In genomic region chr8:88698048-88698447, GRCm38 (mm10) we compare ENCODE assay signal across 7 mouse cellular contexts. TPM values are rescaled to one million over a fixed set of nuclear protein-coding genes. Genes with fewer than 3 reads are reported as not detected.
A peak's percentile ranks its signal among the peaks of the same experiment; 100 is the strongest.
DNase-seq lines count a peak whose midpoint lies in the region; ATAC-seq and TF ChIP-seq lines count a peak whose summit lies in the region.

No protein-coding gene starts in this region.

- no peak for TF ChIP-seq POLR2A in embryonic fibroblast, embryonic 13.5 days (IDR thresholded peaks at IDR 0.05; ENCODE audit: low read depth, low read length)
- TF ChIP-seq POLR2A in limb, embryonic 14.5 days (IDR thresholded peaks at IDR 0.05; ENCODE audit: borderline replicate concordance, extremely low read depth, insufficient read depth, insufficient read length) = no peak

- H3K36me3 ChIP-seq in limb, embryonic 14.5 days (ENCODE audit: control insufficient read depth, insufficient read depth, low read length) = no peaks in the 10 kb centered on the region
- H3K36me3 ChIP-seq in stomach, embryonic 16.5 days (ENCODE audit: control insufficient read depth, insufficient read depth, low read length) = no peaks in the 10 kb centered on the region

- no peaks in the 10 kb centered on the region for H3K9me3 ChIP-seq in limb, embryonic 14.5 days (ENCODE audit: control insufficient read depth, low read length)
- no peaks in the 10 kb centered on the region for H3K9me3 ChIP-seq in stomach, embryonic 16.5 days (replicated peaks; ENCODE audit: control insufficient read depth, low read length)

- no peak overlapping the region for H3K9ac ChIP-seq in limb, embryonic 14.5 days (ENCODE audit: low read depth, low read length, severe bottlenecking)
- peak overlapping the region; percentile 85; the same call in 1 of the 2 replicates for H3K9ac ChIP-seq in stomach, embryonic 16.5 days (ENCODE audit: low read length)

- peak overlapping the region; percentile 83 for H3K27ac ChIP-seq in embryonic fibroblast, embryonic 13.5 days (ENCODE audit: insufficient read depth, low read length)
- H3K27ac ChIP-seq in limb, embryonic 14.5 days (replicated peaks; ENCODE audit: low read depth, low read length) = no peak overlapping the region
- H3K27ac ChIP-seq in stomach, embryonic 16.5 days (ENCODE audit: low read length) = no peak overlapping the region

- H3K27me3 ChIP-seq in limb, embryonic 14.5 days (ENCODE audit: control insufficient read depth, insufficient read depth, low read length) = no peaks in the 10 kb centered on the region
- H3K27me3 ChIP-seq in stomach, embryonic 16.5 days (ENCODE audit: control insufficient read depth, insufficient read depth, low read length) = no peaks in the 10 kb centered on the region

- DNase-seq in right cerebral cortex, adult 18-20 months = peak; percentile 26
- no peak for DNase-seq in right cerebral cortex, postnatal 36 days (ENCODE audit: low spot score in 2 of 2)
- no peak for DNase-seq in limb, embryonic 14.5 days (ENCODE audit: low spot score)
- no peak for DNase-seq in thymus, adult 18-20 months
- DNase-seq in spleen, postnatal 14 days (ENCODE audit: low spot score in 2 of 2) = no peak

- no peaks in the 10 kb centered on the region; the same call in 1 of the 2 replicates for H3K4me1 ChIP-seq in embryonic fibroblast, embryonic 13.5 days (ENCODE audit: control insufficient read depth, insufficient read depth, low read length)
- peaks cover 5% of the 10 kb centered on the region for H3K4me1 ChIP-seq in limb, embryonic 14.5 days (ENCODE audit: control insufficient read depth, insufficient read depth, low read length)
- peaks cover 3% of the 10 kb centered on the region; the same call in 1 of the 2 replicates for H3K4me1 ChIP-seq in stomach, embryonic 16.5 days (ENCODE audit: control insufficient read depth, insufficient read depth, low read length)

- H3K4me2 ChIP-seq in limb, embryonic 14.5 days (replicated peaks; ENCODE audit: low read depth, low read length, severe bottlenecking) = peak overlapping the region; percentile 67
- H3K4me2 ChIP-seq in stomach, embryonic 16.5 days (ENCODE audit: low read depth, low read length) = peak overlapping the region; percentile 55

- TF ChIP-seq CTCF in embryonic fibroblast, embryonic 13.5 days (IDR thresholded peaks at IDR 0.05; ENCODE audit: borderline replicate concordance, insufficient read depth, low read length) = no peak

- H3K4me3 ChIP-seq in embryonic fibroblast, embryonic 13.5 days (ENCODE audit: insufficient read depth, low read length) = peak overlapping the region; percentile 90
- peak overlapping the region; percentile 76 for H3K4me3 ChIP-seq in limb, embryonic 14.5 days (replicated peaks; ENCODE audit: low read length)
- peak overlapping the region; percentile 90 for H3K4me3 ChIP-seq in stomach, embryonic 16.5 days (replicated peaks; ENCODE audit: low read length)

- ATAC-seq in limb, embryonic 14.5 days (ENCODE audit: low FRiP score, low read depth) = no peak
- no peak for ATAC-seq in stomach, embryonic 16.5 days (ENCODE audit: insufficient read depth, low FRiP score)

- 41% methylated on average over 2 of the region's 2 CpGs for WGBS in limb, embryonic 14.5 days
- WGBS in stomach, embryonic 16.5 days = 43% methylated on average over 2 of the region's 2 CpGs

RNA-seq across cellular contexts. Expression of gene Cyld, which starts 1.2 kb away (rescaled TPM):
- polyA plus RNA-seq in embryonic fibroblast, embryonic 13.5 days (2011; ENCODE audit: insufficient read length, low read depth, missing spikeins) = 25.4 and 26.5 TPM in 2 replicates
- polyA plus RNA-seq in limb, embryonic 14.5 days (2012; rRNA removed) = 8.1 and 8.6 TPM in 2 replicates
- polyA plus RNA-seq in limb, embryonic 14.5 days (2014; fragmentation: Nextera tagmentation; extraction: Ambion mirVana) = 12.2 and 14.5 TPM in 2 replicates
- polyA plus RNA-seq in stomach, embryonic 16.5 days (2015; fragmentation: Nextera tagmentation; extraction: Ambion mirVana) = 15.5 and 15.6 TPM in 2 replicates

RNA-seq across cellular contexts. Expression of gene Nod2, which starts 50.9 kb away (rescaled TPM):
- not detected in 2 replicates for polyA plus RNA-seq in embryonic fibroblast, embryonic 13.5 days (2011; ENCODE audit: insufficient read length, low read depth, missing spikeins)
- polyA plus RNA-seq in limb, embryonic 14.5 days (2012; rRNA removed) = 0.59 and 0.85 TPM in 2 replicates
- polyA plus RNA-seq in limb, embryonic 14.5 days (2014; fragmentation: Nextera tagmentation; extraction: Ambion mirVana) = 0.18 and 0.32 TPM in 2 replicates
- 0.28 and 0.44 TPM in 2 replicates for polyA plus RNA-seq in stomach, embryonic 16.5 days (2015; fragmentation: Nextera tagmentation; extraction: Ambion mirVana)
